Mouse (Mus musculus) midbrain, embryonic 16.5 days (tissue): ENCODE measurements around the gene Tmem265. TPM values are rescaled to one million over a fixed set of nuclear protein-coding genes. Genes with fewer than 3 reads are reported as not detected.

Experiments used
- ATAC-seq: fragments of 200-750 bp; cut with Nextera tagmentation; 2 replicates; pipeline ENCODE4 v1.8.0; 2017; ENCODE audit warnings: moderate TSS enrichment
- H3K27ac ChIP-seq: fragments of 300-500 bp; sonication (generic); 2 replicates; pipeline ENCODE4 v1.5.1; 2014; ENCODE audit warnings: mild to moderate bottlenecking, low read length, mixed read lengths
- H3K27me3 ChIP-seq: fragments of 300-500 bp; sonication (generic); 2 replicates; pipeline ENCODE4 v1.6.1; 2014; ENCODE audit warnings: low read depth, low read length, mixed read lengths; ENCODE audit not compliant: control insufficient read depth, insufficient read depth
- H3K36me3 ChIP-seq: fragments of 300-500 bp; sonication (generic); 2 replicates; pipeline ENCODE4 v1.6.1; 2014; ENCODE audit warnings: mild to moderate bottlenecking, low read length, moderate library complexity, mixed read lengths; ENCODE audit not compliant: control insufficient read depth, insufficient read depth
- H3K4me1 ChIP-seq: fragments of 300-500 bp; sonication (generic); 2 replicates; pipeline ENCODE4 v1.6.1; 2014; ENCODE audit warnings: mild to moderate bottlenecking, low read length, mixed read lengths; ENCODE audit not compliant: control insufficient read depth, insufficient read depth
- H3K4me2 ChIP-seq: fragments of 300-500 bp; sonication (generic); 2 replicates; pipeline ENCODE4 v1.6.1; 2014; ENCODE audit warnings: mild to moderate bottlenecking, low read length, mixed read lengths
- H3K4me3 ChIP-seq: fragments of 300-500 bp; sonication (generic); 2 replicates; pipeline ENCODE4 v1.5.1; 2014; ENCODE audit warnings: low read depth, mild to moderate bottlenecking, low read length, moderate library complexity, mixed read lengths
- H3K9ac ChIP-seq: fragments of 300-500 bp; sonication (generic); 2 replicates; pipeline ENCODE4 v1.6.1; 2014; ENCODE audit warnings: low read depth, low read length, mixed read lengths
- H3K9me3 ChIP-seq: fragments of 300-500 bp; sonication (generic); replicated peaks from 2 replicates; pipeline ENCODE4 v1.6.1; 2014; ENCODE audit warnings: mild to moderate bottlenecking, low read length, mixed read lengths; ENCODE audit not compliant: control insufficient read depth, poor library complexity, severe bottlenecking
- WGBS: fragments of 180-500 bp; shearing (Covaris S2); extraction: QIAGEN DNeasy Blood & Tissue Kit; methylation state at CpG from one replicate; pipeline ENCODE4 v1.1.7; 2014; 5-methylcytosine and 5-hydroxymethylcytosine counted together
- polyA plus RNA-seq: library from polyadenylated mRNA; unstranded; fragments of >200 nt; fragmentation: Nextera tagmentation; extraction: Ambion mirVana; gene quantifications from 2 replicates; pipeline ENCODE4 v1.2.1, GENCODE M21; 2015

Tmem265 gene
- polyA plus RNA-seq, 1 experiment from 2014 or later, result 8.5 TPM

DNA sequence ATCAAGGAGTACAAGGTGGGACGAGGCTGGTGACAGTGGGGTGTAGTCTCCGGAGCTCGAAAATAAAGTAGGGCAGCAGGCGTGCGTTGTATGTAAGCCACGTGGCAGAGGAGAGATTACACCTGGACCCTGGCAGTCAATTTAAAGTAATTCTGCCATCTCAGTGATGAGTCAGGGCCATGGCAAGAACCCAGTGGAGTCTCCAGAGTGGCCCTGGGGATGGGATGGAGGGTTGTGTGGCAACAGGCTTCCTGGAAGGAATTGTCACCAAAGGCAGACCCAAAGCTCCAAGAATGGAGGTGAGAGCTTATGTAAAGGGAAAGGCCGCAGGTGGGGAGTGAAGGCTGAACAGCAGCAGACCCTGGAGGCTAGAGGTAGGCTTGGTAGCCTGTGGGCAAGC is 39.4 kb downstream of the Tmem265 start:
- Histone ChIP-seq H3K9ac (no peak overlapping the region), H3K4me3 (no peak overlapping the region), H3K27me3 (no peaks in the 10 kb centered on the region), H3K4me2 (no peak overlapping the region), H3K4me1 (no peaks in the 10 kb centered on the region), H3K27ac (no peak overlapping the region), H3K36me3 (peaks cover 37% of the 10 kb centered on the region), H3K9me3 (no peaks in the 10 kb centered on the region)
- 98% methylated on average over 7 of the region's 7 CpGs for WGBS
- ATAC-seq, result no peak

- no peaks in the 10 kb centered on the region for H3K27me3 ChIP-seq
- H3K4me1 ChIP-seq, result no peaks in the 10 kb centered on the region
- H3K9ac ChIP-seq, result no peak overlapping the region
- no peak overlapping the region for H3K4me2 ChIP-seq
- peaks cover 26% of the 10 kb centered on the region for H3K36me3 ChIP-seq
- WGBS, result 90% methylated on average over 4 of the region's 4 CpGs
- no peaks in the 10 kb centered on the region for H3K9me3 ChIP-seq
- H3K27ac ChIP-seq, result no peak overlapping the region
- ATAC-seq, result no peak
- H3K4me3 ChIP-seq, result no peak overlapping the region
Observed at GRCm38 (mm10) chr7:127601735-127602134, 40.5 kb downstream of the Tmem265 start.

DNA sequence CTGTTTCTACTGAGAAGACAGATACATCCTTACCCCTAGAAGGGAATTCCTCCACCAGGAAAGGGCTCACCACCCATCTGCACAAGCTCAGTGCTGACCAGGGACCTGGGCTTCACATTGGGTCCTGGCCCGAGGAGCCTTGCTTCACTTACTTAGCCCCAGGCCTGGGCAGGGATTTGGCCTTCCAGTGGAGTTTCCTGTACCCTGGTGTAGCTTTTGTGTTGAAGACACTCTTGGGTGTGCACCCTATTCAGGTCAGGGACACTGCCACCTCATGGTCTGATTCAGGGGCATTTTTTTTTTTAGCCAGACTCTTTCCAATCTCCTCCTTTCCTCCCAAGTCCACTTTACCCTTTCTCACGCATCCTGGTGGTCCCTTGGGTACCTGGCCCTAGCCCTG is 41.7 kb downstream of the Tmem265 start:
- H3K36me3 ChIP-seq, result peaks cover 14% of the 10 kb centered on the region
- ATAC-seq, result no peak
- no peak overlapping the region for H3K27ac ChIP-seq
- H3K4me1 ChIP-seq, result no peaks in the 10 kb centered on the region
- H3K9ac ChIP-seq, result no peak overlapping the region
- WGBS, result 88% methylated on average over 2 of the region's 2 CpGs
- no peak overlapping the region for H3K4me3 ChIP-seq
- no peaks in the 10 kb centered on the region for H3K9me3 ChIP-seq
- H3K4me2 ChIP-seq, result no peak overlapping the region
- no peaks in the 10 kb centered on the region for H3K27me3 ChIP-seq

DNA sequence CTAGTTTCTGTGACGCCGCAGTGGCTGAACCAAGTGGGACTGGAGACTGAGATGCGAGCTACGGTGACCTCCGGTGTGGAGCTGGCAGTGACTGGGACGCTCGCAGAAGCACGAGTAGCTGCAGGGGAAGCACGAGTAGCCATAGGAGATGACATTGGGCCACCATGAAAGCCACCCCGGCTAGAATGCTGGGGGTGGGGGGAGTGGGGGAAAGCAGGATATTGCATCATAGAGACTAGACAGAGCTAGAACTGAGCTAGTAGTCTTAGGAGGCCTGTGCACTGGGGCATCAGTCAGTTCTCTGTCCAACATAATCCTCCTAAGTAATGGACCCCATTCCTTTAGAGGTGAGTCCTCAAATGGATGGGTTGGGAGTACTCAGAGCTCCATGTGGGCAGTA is 43.1 kb downstream of the Tmem265 start:
- ATAC-seq, result no peak
- 93% methylated on average over 10 of the region's 10 CpGs for WGBS

DNA sequence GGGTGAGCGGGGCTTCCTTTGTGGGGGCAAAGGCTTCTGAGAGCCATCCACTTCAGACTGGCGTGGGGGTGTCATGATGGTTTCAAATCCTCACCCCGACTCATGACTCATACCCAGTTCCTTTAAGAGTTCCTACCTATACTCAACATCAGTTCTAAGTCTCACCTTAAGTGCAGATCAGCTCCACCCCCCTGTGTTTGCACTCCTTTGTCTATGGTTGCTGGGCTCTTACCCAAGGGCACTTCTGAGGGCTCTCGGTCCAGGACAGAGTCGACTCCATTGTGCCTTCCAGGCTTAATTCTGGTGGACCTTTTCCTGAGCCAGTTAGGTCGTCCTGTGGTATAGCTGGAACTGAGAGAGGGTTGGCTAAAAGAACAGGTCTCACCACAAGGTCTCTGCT is 46.0 kb downstream of the Tmem265 start:
- no peak overlapping the region for H3K4me2 ChIP-seq
- no peaks in the 10 kb centered on the region for H3K27me3 ChIP-seq
- no peaks in the 10 kb centered on the region for H3K9me3 ChIP-seq
- no peak overlapping the region for H3K27ac ChIP-seq
- WGBS, result 90% methylated on average over 6 of the region's 6 CpGs
- H3K9ac ChIP-seq, result no peak overlapping the region
- no peak for ATAC-seq
- H3K4me1 ChIP-seq, result no peaks in the 10 kb centered on the region
- H3K36me3 ChIP-seq, result peaks cover 36% of the 10 kb centered on the region
- no peak overlapping the region for H3K4me3 ChIP-seq

More for the DNA sequence above, 43.1 kb downstream of the Tmem265 start:
- H3K4me2 ChIP-seq, result no peak overlapping the region
- H3K4me1 ChIP-seq, result no peaks in the 10 kb centered on the region
- H3K4me3 ChIP-seq, result no peak overlapping the region
- H3K9ac ChIP-seq, result no peak overlapping the region
- H3K9me3 ChIP-seq, result no peaks in the 10 kb centered on the region
- no peaks in the 10 kb centered on the region for H3K27me3 ChIP-seq
- H3K36me3 ChIP-seq, result peaks cover 14% of the 10 kb centered on the region
- no peak overlapping the region for H3K27ac ChIP-seq

- 96% methylated on average over 29 of the region's 29 CpGs for WGBS
- H3K9ac ChIP-seq, result no peak overlapping the region
- ATAC-seq, result no peak
- no peaks in the 10 kb centered on the region for H3K27me3 ChIP-seq
- H3K4me1 ChIP-seq, result peaks cover 11% of the 10 kb centered on the region
- H3K4me2 ChIP-seq, result no peak overlapping the region
- no peak overlapping the region for H3K27ac ChIP-seq
- H3K4me3 ChIP-seq, result no peak overlapping the region
- no peaks in the 10 kb centered on the region for H3K9me3 ChIP-seq
- peaks cover 33% of the 10 kb centered on the region for H3K36me3 ChIP-seq
Observed at GRCm38 (mm10) chr7:127611011-127611410, 49.8 kb downstream of the Tmem265 start.

DNA sequence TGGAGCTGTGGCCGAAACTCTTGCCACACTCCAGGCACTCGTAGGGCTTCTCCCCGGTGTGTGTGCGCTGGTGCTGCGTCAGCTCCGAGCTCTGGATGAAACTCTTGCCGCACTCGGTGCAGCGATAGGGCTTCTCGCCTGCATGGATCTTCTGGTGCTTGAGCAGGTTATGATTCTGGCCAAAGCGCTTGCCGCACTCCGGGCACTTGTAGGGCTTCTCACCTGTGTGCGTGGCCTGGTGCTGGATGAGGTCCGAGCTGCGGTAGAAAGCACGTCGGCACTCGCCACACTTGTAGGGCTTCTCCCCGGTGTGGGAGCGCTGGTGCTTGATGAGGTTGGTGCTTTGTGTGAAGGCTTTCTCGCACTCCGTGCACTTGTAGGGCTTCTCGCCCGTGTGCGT is 50.4 kb downstream of the Tmem265 start:
- ATAC-seq, result no peak
- H3K9ac ChIP-seq, result no peak overlapping the region
- no peak overlapping the region for H3K4me2 ChIP-seq
- H3K9me3 ChIP-seq, result no peaks in the 10 kb centered on the region
- no peak overlapping the region for H3K27ac ChIP-seq
- peaks cover 33% of the 10 kb centered on the region for H3K36me3 ChIP-seq
- H3K27me3 ChIP-seq, result no peaks in the 10 kb centered on the region
- WGBS, result 96% methylated on average over 26 of the region's 26 CpGs
- H3K4me3 ChIP-seq, result no peak overlapping the region
- peaks cover 15% of the 10 kb centered on the region for H3K4me1 ChIP-seq

DNA sequence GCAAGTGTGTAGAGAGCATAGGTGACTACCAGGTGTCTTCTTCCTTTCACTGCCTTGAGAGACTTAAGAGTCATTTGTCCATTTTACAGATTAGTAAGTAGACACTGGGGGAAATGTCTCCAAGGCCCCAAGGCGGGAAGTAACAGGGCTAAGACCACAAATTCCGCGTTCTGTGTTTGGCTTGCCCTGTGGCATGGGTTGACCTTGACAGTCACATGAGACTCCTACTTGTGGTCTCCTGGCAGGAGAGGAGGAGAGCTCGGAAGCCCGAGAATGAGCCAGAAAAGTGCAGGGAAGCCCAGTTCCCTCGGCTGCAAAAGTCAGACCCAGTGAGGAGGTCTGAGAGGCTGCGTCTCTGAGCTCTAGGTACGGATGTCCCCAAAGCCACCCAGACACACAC is 52.3 kb downstream of the Tmem265 start:
- H3K9me3 ChIP-seq, result no peaks in the 10 kb centered on the region
- H3K27me3 ChIP-seq, result no peaks in the 10 kb centered on the region
- H3K27ac ChIP-seq, result no peak overlapping the region
- no peak overlapping the region for H3K9ac ChIP-seq
- no peak for ATAC-seq
- H3K4me1 ChIP-seq, result peaks cover 23% of the 10 kb centered on the region
- peaks cover 33% of the 10 kb centered on the region for H3K36me3 ChIP-seq
- WGBS, result 86% methylated on average over 8 of the region's 8 CpGs
- H3K4me2 ChIP-seq, result peak overlapping the region; percentile 95
- H3K4me3 ChIP-seq, result peak overlapping the region; percentile 100; the same call in 1 of the 2 replicates

DNA sequence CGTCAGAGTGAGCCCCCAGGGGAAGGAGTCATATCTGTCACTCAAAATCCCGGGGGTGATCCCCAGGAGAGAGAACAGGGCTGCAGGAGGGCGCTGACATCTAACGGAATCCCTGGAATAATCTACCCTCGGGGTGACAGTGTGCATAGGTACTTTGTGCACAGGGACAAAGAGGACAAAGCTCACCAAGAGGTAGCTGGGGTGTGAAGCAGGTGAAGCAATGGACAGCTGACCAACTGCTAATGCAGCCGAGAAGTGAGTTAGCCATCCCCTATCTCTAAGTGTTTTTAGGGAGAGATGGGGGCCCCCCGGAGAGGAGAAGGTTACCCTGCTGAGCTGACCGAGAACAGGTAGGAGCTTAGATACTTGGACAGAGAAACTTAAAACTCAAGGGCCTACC is 52.9 kb downstream of the Tmem265 start:
- Histone ChIP-seq H3K4me3 (peak overlapping the region; percentile 100), H3K4me1 (peaks cover 23% of the 10 kb centered on the region), H3K9ac (peak overlapping the region; percentile 97), H3K27ac (no peak overlapping the region), H3K27me3 (no peaks in the 10 kb centered on the region), H3K9me3 (no peaks in the 10 kb centered on the region), H3K4me2 (peak overlapping the region; percentile 95), H3K36me3 (peaks cover 33% of the 10 kb centered on the region)
- 19% methylated on average over 8 of the region's 8 CpGs for WGBS
- ATAC-seq, result no peak
